Comparison of ENCODE assay signal across 8 mouse cellular contexts in genomic region chr11:69064259-69065133, GRCm38 (mm10). TPM values are rescaled to one million over a fixed set of nuclear protein-coding genes. Genes with fewer than 3 reads are reported as not detected.
DNase-seq lines count a peak whose midpoint lies in the region; ATAC-seq and TF ChIP-seq lines count a peak whose summit lies in the region.

No protein-coding gene starts in this region.

- peaks cover 20 to 34% of the 10 kb centered on the region in 2 experiments for H3K4me1 ChIP-seq in heart, embryonic 14.5 days (ENCODE audit: control insufficient read depth in 2 of 2, insufficient read depth in 2 of 2, low read length in 2 of 2)
- peaks cover 51% of the 10 kb centered on the region for H3K4me1 ChIP-seq in G1E (ENCODE audit: insufficient read depth, low read depth, low read length)
- peaks cover 49% of the 10 kb centered on the region for H3K4me1 ChIP-seq in hindbrain, embryonic 10.5 days (replicated peaks)
- peaks cover 34% of the 10 kb centered on the region for H3K4me1 ChIP-seq in midbrain, embryonic 12.5 days

- H3K27ac ChIP-seq in heart, embryonic 14.5 days (replicated peaks in 1 of 2; ENCODE audit: control insufficient read depth in 1 of 2, insufficient read depth in 1 of 2, low read depth in 2 of 2, low read length in 2 of 2), result peak overlapping the region; percentile 83 to 86; a peak in 3 of 4 replicates
- peak overlapping the region; percentile 89 for H3K27ac ChIP-seq in hindbrain, embryonic 10.5 days
- peak overlapping the region; percentile 71; the same call in 1 of the 2 replicates for H3K27ac ChIP-seq in midbrain, embryonic 12.5 days (replicated peaks)

- intact Hi-C loops in heart, postnatal 10 days (cut with DNase I), result no loop called here
- intact Hi-C loops in gastrocnemius, postnatal 36 days (cut with DNase I), result no loop called here

- H3K36me3 ChIP-seq in heart, embryonic 14.5 days (ENCODE audit: control insufficient read depth, insufficient read depth, low read length), result no peaks in the 10 kb centered on the region
- H3K36me3 ChIP-seq in G1E (replicated peaks), result peaks cover 4% of the 10 kb centered on the region
- H3K36me3 ChIP-seq in hindbrain, embryonic 10.5 days, result no peaks in the 10 kb centered on the region
- no peaks in the 10 kb centered on the region for H3K36me3 ChIP-seq in midbrain, embryonic 12.5 days

- no peaks in the 10 kb centered on the region for H3K27me3 ChIP-seq in heart, embryonic 14.5 days (ENCODE audit: control insufficient read depth, insufficient read depth, low read length)
- no peaks in the 10 kb centered on the region for H3K27me3 ChIP-seq in G1E (ENCODE audit: insufficient read depth, low read length)
- H3K27me3 ChIP-seq in hindbrain, embryonic 10.5 days (ENCODE audit: insufficient read depth, poor library complexity, severe bottlenecking), result peaks cover 15% of the 10 kb centered on the region
- peaks cover 15% of the 10 kb centered on the region for H3K27me3 ChIP-seq in midbrain, embryonic 12.5 days

- no peak for TF ChIP-seq CTCF in G1E (IDR thresholded peaks at IDR 0.05; ENCODE audit: low read depth, low read length)

- H3K4me3 ChIP-seq in heart, embryonic 14.5 days (ENCODE audit: control insufficient read depth in 1 of 2, insufficient read depth in 1 of 2, low read depth in 1 of 2, low read length in 2 of 2), result peak overlapping the region; percentile 68 to 95
- H3K4me3 ChIP-seq in G1E (ENCODE audit: low read depth, low read length), result peak overlapping the region; percentile 73
- peak overlapping the region; percentile 83 for H3K4me3 ChIP-seq in hindbrain, embryonic 10.5 days
- peak overlapping the region; percentile 70 for H3K4me3 ChIP-seq in midbrain, embryonic 12.5 days

- DNase-seq in heart, postnatal 10 days, result no peak
- no peak for DNase-seq in G1E (ENCODE audit: low spot score)
- no peak for DNase-seq in hindbrain, embryonic 10.5 days (ENCODE audit: low spot score)
- DNase-seq in ovary, postnatal 10 days (ENCODE audit: low spot score), result no peak
- no peak for DNase-seq in gastrocnemius, postnatal 36 days
- no peak for DNase-seq in ovary, adult 18-20 months (ENCODE audit: low spot score)

- H3K4me2 ChIP-seq in heart, embryonic 14.5 days (ENCODE audit: low read length), result peak overlapping the region; percentile 84
- H3K4me2 ChIP-seq in midbrain, embryonic 12.5 days (replicated peaks), result peak overlapping the region; percentile 66

- ATAC-seq in heart, embryonic 14.5 days (ENCODE audit: insufficient number of reproducible peaks, insufficient read depth, low FRiP score, low read depth), result no peak
- ATAC-seq in G1E (ENCODE audit: extremely low read depth, insufficient number of reproducible peaks, low FRiP score, poor library complexity, severe bottlenecking), result no peak
- no peak for ATAC-seq in midbrain, embryonic 12.5 days (ENCODE audit: low FRiP score, low read depth)

- H3K9me3 ChIP-seq in heart, embryonic 14.5 days (ENCODE audit: control insufficient read depth, low read length), result no peaks in the 10 kb centered on the region
- no peaks in the 10 kb centered on the region for H3K9me3 ChIP-seq in G1E (replicated peaks)
- no peaks in the 10 kb centered on the region for H3K9me3 ChIP-seq in hindbrain, embryonic 10.5 days
- no peaks in the 10 kb centered on the region for H3K9me3 ChIP-seq in midbrain, embryonic 12.5 days

- WGBS in heart, embryonic 14.5 days, result 61% methylated on average over 9 of the region's 9 CpGs
- 47% methylated on average over 9 of the region's 9 CpGs for WGBS in hindbrain, embryonic 10.5 days
- 49% methylated on average over 9 of the region's 9 CpGs for WGBS in midbrain, embryonic 12.5 days

- H3K9ac ChIP-seq in heart, embryonic 14.5 days (ENCODE audit: low read length), result peak overlapping the region; percentile 81
- H3K9ac ChIP-seq in midbrain, embryonic 12.5 days (replicated peaks), result peak overlapping the region; percentile 67

RNA-seq across cellular contexts. Expression of gene Borcs6, which starts 5.0 kb away (rescaled TPM):
- polyA plus RNA-seq in heart, embryonic 14.5 days (2014; fragmentation: Nextera tagmentation; extraction: Ambion mirVana), result 13.0 and 14.1 TPM in 2 replicates
- total RNA-seq in heart, postnatal 10 days (2021), result 10 to 100 TPM; 16.7 to 19.4 TPM
- 5.3 and 6.4 TPM in 2 replicates for total RNA-seq in G1E (2014; fragmentation: Nextera tagmentation)
- total RNA-seq in G1E (2017), result 6.1 and 8.2 TPM in 2 replicates
- polyA plus RNA-seq in G1E (2012), result 25.9 and 37.4 TPM in 2 replicates
- polyA plus RNA-seq in hindbrain, embryonic 10.5 days (2016; fragmentation: Nextera tagmentation; extraction: Ambion mirVana), result 8.5 and 12.6 TPM in 2 replicates
- polyA plus RNA-seq in midbrain, embryonic 12.5 days (2016; fragmentation: Nextera tagmentation; extraction: Ambion mirVana), result 13.3 and 16.3 TPM in 2 replicates
- 10 to 100 TPM; 17.4 to 18.8 TPM for total RNA-seq in gastrocnemius, postnatal 36 days (2021)

RNA-seq across cellular contexts. Expression of gene Tmem107, which starts 6.1 kb away (rescaled TPM):
- polyA plus RNA-seq in heart, embryonic 14.5 days (2014; fragmentation: Nextera tagmentation; extraction: Ambion mirVana), result 33.5 and 34.4 TPM in 2 replicates
- 1 to 10 TPM; 5.8 to 7.8 TPM for total RNA-seq in heart, postnatal 10 days (2021)
- 28.3 and 38.2 TPM in 2 replicates for total RNA-seq in G1E (2014; fragmentation: Nextera tagmentation)
- 17.2 and 34.2 TPM in 2 replicates for total RNA-seq in G1E (2017)
- polyA plus RNA-seq in G1E (2012), result 70.8 and 77.9 TPM in 2 replicates
- 56.6 and 57.6 TPM in 2 replicates for polyA plus RNA-seq in hindbrain, embryonic 10.5 days (2016; fragmentation: Nextera tagmentation; extraction: Ambion mirVana)
- 45.1 and 48.3 TPM in 2 replicates for polyA plus RNA-seq in midbrain, embryonic 12.5 days (2016; fragmentation: Nextera tagmentation; extraction: Ambion mirVana)
- 1 to 10 TPM; 3.4 TPM for total RNA-seq in gastrocnemius, postnatal 36 days (2021)

RNA-seq across cellular contexts. Expression of gene Aurkb, which starts 19.0 kb away (rescaled TPM):
- 61.7 and 64.8 TPM in 2 replicates for polyA plus RNA-seq in heart, embryonic 14.5 days (2014; fragmentation: Nextera tagmentation; extraction: Ambion mirVana)
- total RNA-seq in heart, postnatal 10 days (2021), result 10 to 100 TPM; 11.6 to 15.4 TPM
- 176 and 241 TPM in 2 replicates for total RNA-seq in G1E (2014; fragmentation: Nextera tagmentation)
- total RNA-seq in G1E (2017), result 117 and 133 TPM in 2 replicates
- 296 TPM in 2 replicates for polyA plus RNA-seq in G1E (2012)
- polyA plus RNA-seq in hindbrain, embryonic 10.5 days (2016; fragmentation: Nextera tagmentation; extraction: Ambion mirVana), result 184 and 228 TPM in 2 replicates
- 139 and 142 TPM in 2 replicates for polyA plus RNA-seq in midbrain, embryonic 12.5 days (2016; fragmentation: Nextera tagmentation; extraction: Ambion mirVana)
- 1 to 10 TPM in 1 of 2 experiments, under 1 TPM in 1; 0.51 to 1.1 TPM for total RNA-seq in gastrocnemius, postnatal 36 days (2021)

RNA-seq across cellular contexts. Expression of gene Vamp2, which starts 23.8 kb away (rescaled TPM):
- polyA plus RNA-seq in heart, embryonic 14.5 days (2014; fragmentation: Nextera tagmentation; extraction: Ambion mirVana), result 81.5 and 93.9 TPM in 2 replicates
- 10 to 100 TPM; 71.1 to 85.8 TPM for total RNA-seq in heart, postnatal 10 days (2021)
- total RNA-seq in G1E (2014; fragmentation: Nextera tagmentation), result 98.4 and 104 TPM in 2 replicates
- total RNA-seq in G1E (2017), result 4.4 and 5.8 TPM in 2 replicates
- 31.8 and 32.8 TPM in 2 replicates for polyA plus RNA-seq in G1E (2012)
- 67.1 and 108 TPM in 2 replicates for polyA plus RNA-seq in hindbrain, embryonic 10.5 days (2016; fragmentation: Nextera tagmentation; extraction: Ambion mirVana)
- 123 and 131 TPM in 2 replicates for polyA plus RNA-seq in midbrain, embryonic 12.5 days (2016; fragmentation: Nextera tagmentation; extraction: Ambion mirVana)
- total RNA-seq in gastrocnemius, postnatal 36 days (2021), result 10 to 100 TPM; 26.7 to 38.1 TPM

RNA-seq across cellular contexts. Expression of gene Per1, which starts 30.5 kb away (rescaled TPM):
- polyA plus RNA-seq in heart, embryonic 14.5 days (2014; fragmentation: Nextera tagmentation; extraction: Ambion mirVana), result 16.0 and 17.8 TPM in 2 replicates
- total RNA-seq in heart, postnatal 10 days (2021), result 100 to 1,000 TPM in 1 of 2 experiments, 10 to 100 TPM in 1; 61.4 to 101 TPM
- total RNA-seq in G1E (2014; fragmentation: Nextera tagmentation) (55.2 and 55.5 TPM in 2 replicates), G1E (2017) (8.9 TPM in 2 replicates)
- polyA plus RNA-seq in G1E (2012), result 40.6 TPM in 2 replicates
- 7.8 and 9.8 TPM in 2 replicates for polyA plus RNA-seq in hindbrain, embryonic 10.5 days (2016; fragmentation: Nextera tagmentation; extraction: Ambion mirVana)
- 9.8 and 10.9 TPM in 2 replicates for polyA plus RNA-seq in midbrain, embryonic 12.5 days (2016; fragmentation: Nextera tagmentation; extraction: Ambion mirVana)
- 10 to 100 TPM; 60.9 to 89.0 TPM for total RNA-seq in gastrocnemius, postnatal 36 days (2021)
